Mouse (Mus musculus) brain, embryonic 14.5 days (tissue): Measurements from ENCODE around the gene Abcd4.

Experiments used
- CTCF ChIP-seq: fragments of 200-500 bp; IDR thresholded peaks from 2 replicates; pipeline ENCODE4 v1.5.1; 2012; ENCODE audit warnings: inconsistent platforms, mild to moderate bottlenecking, moderate library complexity, borderline replicate concordance; ENCODE audit not compliant: insufficient read depth, insufficient read length; ENCODE audit errors: extremely low read depth
- POLR2A ChIP-seq: fragments of 200-500 bp; IDR thresholded peaks from 2 replicates; pipeline ENCODE4 v1.6.1; 2012; ENCODE audit warnings: mild to moderate bottlenecking, inconsistent platforms, borderline replicate concordance; ENCODE audit not compliant: poor library complexity, insufficient read depth, insufficient read length, severe bottlenecking; ENCODE audit errors: extremely low read depth

- TF ChIP-seq CTCF = no peak
- TF ChIP-seq POLR2A = no peak
These were observed 33.0 kb upstream of the Abcd4 start for GRCm38 (mm10) chr12:84650234-84650633.
